Mouse (Mus musculus) stomach, postnatal 0 days (tissue): ENCODE results near the gene Mis18bp1.

Source experiments
- CTCF ChIP-seq: IDR thresholded peaks from 2 replicates; pipeline ENCODE4 v1.5.1; 2016; ENCODE audit warnings: antibody characterized with exemption, low read depth, mild to moderate bottlenecking, moderate library complexity
- EP300 ChIP-seq: optimal IDR thresholded peaks from 2 replicates; pipeline ENCODE3; 2016; ENCODE audit warnings: antibody characterized with exemption

- TF ChIP-seq CTCF (no peak), EP300 (no peak)
These were observed 34.0 kb upstream of the Mis18bp1 start for GRCm38 (mm10) chr12:65206431-65206830.
